Mouse (Mus musculus) testis, adult 2 months (tissue): Measurements from ENCODE around the gene Rapgef5.

ENCODE experiments used
- CTCF ChIP-seq: fragments of 200-500 bp; IDR thresholded peaks from 2 replicates; pipeline ENCODE4 v1.5.1; 2012; ENCODE audit warnings: low read depth, mild to moderate bottlenecking, inconsistent platforms, low read length, moderate library complexity; ENCODE audit not compliant: control insufficient read depth, insufficient read depth, insufficient replicate concordance
- POLR2A ChIP-seq: fragments of 200-500 bp; IDR thresholded peaks from 2 replicates; pipeline ENCODE4 v1.6.1; 2012; ENCODE audit warnings: low read depth, mild to moderate bottlenecking, inconsistent platforms, low read length, moderate library complexity; ENCODE audit not compliant: control insufficient read depth

GRCm38 (mm10) chr12:117789017-117789416 lies 272.7 kb downstream of the Rapgef5 start:
- no peak for TF ChIP-seq POLR2A
- TF ChIP-seq CTCF, result no peak
